Mouse (Mus musculus): ENCODE measurements around the gene Wnt5b. TPM values are rescaled to one million over a fixed set of nuclear protein-coding genes. Genes with fewer than 3 reads are reported as not detected.
"Not testable (repeated sequence)": the region's sequence is repeated elsewhere in the genome, so short reads cannot be mapped to it uniquely, and the experiment has no call there.

Wnt5b gene
- total RNA-seq, 2 experiments from 2014 or later: 2.6 to 2.9 TPM

GRCm38 (mm10) chr6:119458166-119458565 lies 86.0 kb downstream of the Wnt5b start:
- DNase-seq (ENCODE audit: low spot score): no peak

- no peak for DNase-seq (ENCODE audit: low spot score)
Observed at GRCm38 (mm10) chr6:119451981-119452499, 92.1 kb downstream of the Wnt5b start.

- DNase-seq (ENCODE audit: low spot score): no peak
Observed at GRCm38 (mm10) chr6:119450965-119451943, 92.9 kb downstream of the Wnt5b start.

GRCm38 (mm10) chr6:119449060-119449499 lies 95.1 kb downstream of the Wnt5b start:
- peak; percentile 37 for DNase-seq (ENCODE audit: low spot score)

GRCm38 (mm10) chr6:119448321-119449059 lies 95.7 kb downstream of the Wnt5b start:
- DNase-seq (ENCODE audit: low spot score): peak; percentile 11

GRCm38 (mm10) chr6:119445671-119446607 lies 98.2 kb downstream of the Wnt5b start:
- DNase-seq (ENCODE audit: low spot score): peak; percentile 16

- DNase-seq (ENCODE audit: low spot score): peak; percentile 81
Observed at GRCm38 (mm10) chr6:119443742-119444645, 100.2 kb downstream of the Wnt5b start.

- not testable (repeated sequence) for DNase-seq (ENCODE audit: low spot score)
Observed at GRCm38 (mm10) chr6:119442729-119443128, 101.4 kb downstream of the Wnt5b start.

- DNase-seq (ENCODE audit: low spot score): no peak
Observed at GRCm38 (mm10) chr6:119437894-119438761, 106.0 kb downstream of the Wnt5b start.

GRCm38 (mm10) chr6:119434394-119434793 lies 109.8 kb downstream of the Wnt5b start:
- DNase-seq (ENCODE audit: low spot score): no peak

- no peak for DNase-seq (ENCODE audit: low spot score)
Observed at GRCm38 (mm10) chr6:119431751-119432324, 112.3 kb downstream of the Wnt5b start.

GRCm38 (mm10) chr6:119430508-119430907 lies 113.6 kb downstream of the Wnt5b start:
- peak; percentile 78 for DNase-seq (ENCODE audit: low spot score)

- DNase-seq (ENCODE audit: low spot score): no peak
Observed at GRCm38 (mm10) chr6:119429311-119429710, 114.8 kb downstream of the Wnt5b start.

- DNase-seq (ENCODE audit: low spot score): no peak
Observed at GRCm38 (mm10) chr6:119428611-119429010, 115.5 kb downstream of the Wnt5b start.

GRCm38 (mm10) chr6:119421001-119421400 lies 123.1 kb downstream of the Wnt5b start:
- DNase-seq (ENCODE audit: low spot score): no peak

- DNase-seq (ENCODE audit: low spot score): no peak
Observed at GRCm38 (mm10) chr6:119420357-119420756, 123.8 kb downstream of the Wnt5b start.

GRCm38 (mm10) chr6:119419412-119419811 lies 124.7 kb downstream of the Wnt5b start:
- no peak for DNase-seq (ENCODE audit: low spot score)
